Mouse (Mus musculus) gastrocnemius, adult 18-20 months (tissue): ENCODE measurements around the gene Gm49384. TPM values are rescaled to one million over a fixed set of nuclear protein-coding genes. Genes with fewer than 3 reads are reported as not detected.
"Not testable (repeated sequence)": the region's sequence is repeated elsewhere in the genome, so short reads cannot be mapped to it uniquely, and the experiment has no call there.

Source experiments
- DNase-seq: peaks from one replicate; pipeline ENCODE4 v3.0.0; 2021; ENCODE audit warnings: low spot score
- microRNA-seq: library from miRNA; unstranded; fragments of <30 nt; microRNA quantifications from one replicate; pipeline ENCODE4 v1.2.0, GENCODE M21; 2021
- total RNA-seq, 2 experiments: library from RNA; stranded (reverse); gene quantifications; 2 replicates each; pipeline ENCODE4 v1.2.3; 2021

Gene Gm49384
- total RNA-seq, 2 experiments from 2014 or later: 1.9 to 2.0 TPM

DNA sequence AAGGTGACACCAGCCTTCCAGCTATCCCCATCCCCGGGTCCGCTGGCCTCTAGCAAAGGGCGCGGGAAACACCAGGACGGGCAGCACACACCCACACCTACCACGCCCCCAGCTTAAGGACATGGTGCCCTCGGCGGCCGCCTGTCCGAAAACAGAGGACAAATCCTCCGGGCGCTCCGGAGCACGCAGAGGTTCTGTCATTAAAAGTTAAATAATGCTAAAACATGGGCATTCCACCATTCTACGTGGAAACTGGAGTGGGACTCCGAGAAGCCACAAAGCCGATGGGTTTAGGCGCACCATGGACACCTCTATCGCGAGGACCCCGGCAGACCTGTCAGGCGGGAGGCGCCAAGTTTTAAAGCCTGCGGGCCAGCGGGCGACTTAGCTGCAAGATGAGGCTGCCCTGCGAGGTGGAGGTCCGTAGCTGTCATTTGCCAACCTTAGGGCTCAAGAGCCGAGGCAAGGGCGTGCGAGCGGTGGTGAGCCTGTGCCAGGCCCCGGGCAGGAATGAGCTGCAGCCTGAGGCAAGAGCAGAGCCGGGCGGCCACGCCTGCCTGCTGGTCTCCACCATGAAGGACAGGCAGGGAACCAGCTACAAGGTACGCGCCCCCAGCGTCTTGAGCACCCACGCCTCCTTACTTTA lies 35.5 kb downstream of the Gm49384 start, which contains the start of gene Lrr1:
Gene Lrr1 (plus strand): TSS at position 354 of the 646 bp plus-strand sequence.
- DNase-seq: peak; percentile 89

DNA sequence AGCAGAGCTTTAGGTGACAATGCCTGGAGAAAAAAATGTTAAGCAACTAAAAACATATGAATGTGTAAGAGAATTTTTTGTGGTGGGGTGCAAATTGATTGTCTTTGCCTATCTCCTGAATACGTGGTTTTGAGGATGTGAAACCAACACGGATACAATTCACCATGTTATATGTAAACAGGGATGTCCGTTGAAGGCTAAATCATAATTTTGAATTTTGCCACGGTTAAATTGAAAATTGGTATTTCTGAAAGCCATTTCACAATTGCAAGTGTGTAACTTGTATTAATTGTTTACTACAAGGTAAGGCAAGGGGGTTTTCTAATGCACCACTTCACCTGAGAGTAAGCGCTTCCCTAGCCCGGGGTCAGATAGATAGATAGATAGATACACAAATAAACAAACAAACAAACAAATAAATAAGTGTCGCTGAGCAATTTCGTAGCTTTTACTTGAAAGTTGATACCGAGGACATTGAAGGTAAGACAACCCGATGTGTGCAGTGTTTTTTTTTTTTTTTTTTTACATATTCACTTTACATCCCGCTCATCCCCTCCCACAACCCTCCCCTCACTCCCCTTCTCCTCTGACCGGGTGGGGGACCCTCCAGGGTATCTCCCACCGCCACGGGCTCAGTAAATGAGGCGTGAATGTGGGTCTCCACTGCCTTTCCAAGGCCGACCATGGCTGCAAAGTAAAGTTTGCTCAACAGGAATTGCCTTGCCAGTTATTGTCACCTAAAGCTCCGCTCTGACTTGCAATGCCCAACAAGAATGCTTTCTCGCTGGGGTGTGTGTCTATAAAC lies 36.2 kb downstream of the Gm49384 start:
- no peak for DNase-seq

DNA sequence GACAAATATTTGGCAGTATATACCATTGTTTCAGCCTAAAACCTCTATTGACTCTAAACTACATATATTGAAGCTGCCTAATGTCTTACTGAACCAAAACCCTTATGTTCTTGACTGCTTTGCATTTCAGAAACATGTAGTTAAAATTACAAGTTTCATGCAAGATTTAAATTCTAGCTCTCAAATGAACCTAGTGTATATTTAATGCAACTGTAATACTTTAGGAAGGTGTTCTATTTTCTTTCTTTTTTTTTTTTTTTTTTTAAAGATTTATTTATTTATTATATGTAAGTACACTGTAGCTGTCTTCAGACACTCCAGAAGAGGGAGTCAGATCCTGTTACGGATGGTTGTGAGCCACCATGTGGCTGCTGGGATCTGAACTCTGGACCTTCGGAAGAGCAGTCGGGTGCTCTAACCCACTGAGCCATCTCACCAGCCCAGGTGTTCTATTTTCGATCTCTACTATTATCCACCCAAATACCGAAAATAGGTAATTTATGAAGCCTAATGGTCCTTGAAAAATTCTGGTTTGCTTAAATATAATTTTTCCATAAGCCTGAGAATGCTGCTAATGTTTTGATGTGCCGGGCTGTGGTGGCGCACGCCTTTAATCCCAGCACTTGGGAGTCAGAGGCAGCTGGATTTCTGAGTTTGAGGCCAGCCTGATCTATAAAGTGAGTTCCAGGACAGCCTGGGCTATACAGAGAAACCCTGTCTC lies 37.0 kb downstream of the Gm49384 start:
- DNase-seq: not testable (repeated sequence)

DNA sequence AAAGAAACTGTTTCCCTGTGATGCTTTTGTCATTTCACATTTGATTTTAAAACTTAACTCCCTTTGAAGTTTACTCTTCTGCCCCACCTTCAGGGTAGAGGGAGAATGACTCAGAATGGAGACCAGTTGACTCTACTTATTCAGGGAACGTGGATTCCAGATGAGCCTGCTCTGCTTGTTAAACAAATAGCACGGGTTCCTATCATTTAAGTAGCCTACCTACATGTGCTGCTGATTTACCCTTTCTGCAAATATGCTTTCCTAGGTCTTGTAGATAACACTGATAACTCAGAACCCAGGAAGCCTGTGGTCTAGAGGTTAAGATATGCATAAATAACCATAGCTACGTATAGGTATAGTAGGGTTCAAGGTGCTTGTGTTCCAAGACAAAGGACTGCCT lies 39.2 kb downstream of the Gm49384 start:
- no peak for DNase-seq

DNA sequence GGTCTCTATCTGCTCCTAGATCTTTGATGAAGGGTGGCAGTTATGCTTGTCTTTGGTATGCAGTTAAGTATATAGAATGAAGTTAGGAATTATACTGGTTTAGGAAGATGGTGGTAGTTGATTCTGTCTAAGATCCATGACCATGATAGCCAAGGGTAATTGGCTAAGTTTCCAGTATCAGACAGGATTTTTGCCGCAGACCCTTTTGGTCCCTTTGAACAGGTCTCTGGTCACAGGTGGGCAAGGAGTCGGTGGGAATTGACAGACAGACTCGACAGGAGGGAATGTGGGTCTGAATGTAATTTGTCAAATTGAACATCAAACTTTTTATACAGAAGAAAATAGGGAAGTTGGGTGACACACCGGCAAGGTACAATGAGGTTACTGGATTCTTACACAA lies 40.5 kb downstream of the Gm49384 start:
- not testable (repeated sequence) for DNase-seq

DNA sequence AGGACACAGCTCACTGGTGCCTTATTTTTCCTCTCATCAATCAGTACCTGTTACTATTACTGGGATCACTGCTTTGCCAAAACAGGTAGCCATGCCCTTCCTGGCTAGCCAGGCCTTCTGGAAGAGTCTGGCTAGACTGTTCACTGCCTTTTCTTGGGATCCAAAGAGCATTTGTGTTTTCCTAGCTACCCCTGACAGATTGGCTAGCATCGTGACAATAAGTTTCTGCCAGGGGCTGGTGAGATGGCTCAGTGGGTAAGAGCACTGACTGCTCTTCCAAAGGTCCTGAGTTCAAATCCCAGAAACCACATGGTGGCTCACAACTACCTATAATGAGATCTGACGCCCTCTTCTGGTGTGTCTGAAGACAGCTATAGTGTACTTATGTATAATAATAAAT lies 43.4 kb downstream of the Gm49384 start:
- not testable (repeated sequence) for DNase-seq

DNA sequence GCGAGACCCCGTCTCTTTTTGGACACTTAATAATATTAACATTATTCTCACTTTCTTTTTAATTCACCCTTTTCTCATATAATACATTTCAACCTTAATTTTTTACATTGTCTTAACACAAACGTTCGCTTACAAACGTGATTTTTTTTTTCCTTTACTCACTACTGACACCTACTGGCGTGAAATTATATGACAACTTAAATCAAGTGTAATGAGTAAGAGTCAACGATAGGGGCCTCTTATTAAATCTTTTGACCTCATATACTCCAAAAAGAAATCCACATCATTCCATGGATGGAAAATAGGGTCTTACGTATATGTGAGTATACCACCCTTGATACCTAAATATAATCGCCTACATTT lies 44.5 kb downstream of the Gm49384 start:
- peak; percentile 54 for DNase-seq

DNA sequence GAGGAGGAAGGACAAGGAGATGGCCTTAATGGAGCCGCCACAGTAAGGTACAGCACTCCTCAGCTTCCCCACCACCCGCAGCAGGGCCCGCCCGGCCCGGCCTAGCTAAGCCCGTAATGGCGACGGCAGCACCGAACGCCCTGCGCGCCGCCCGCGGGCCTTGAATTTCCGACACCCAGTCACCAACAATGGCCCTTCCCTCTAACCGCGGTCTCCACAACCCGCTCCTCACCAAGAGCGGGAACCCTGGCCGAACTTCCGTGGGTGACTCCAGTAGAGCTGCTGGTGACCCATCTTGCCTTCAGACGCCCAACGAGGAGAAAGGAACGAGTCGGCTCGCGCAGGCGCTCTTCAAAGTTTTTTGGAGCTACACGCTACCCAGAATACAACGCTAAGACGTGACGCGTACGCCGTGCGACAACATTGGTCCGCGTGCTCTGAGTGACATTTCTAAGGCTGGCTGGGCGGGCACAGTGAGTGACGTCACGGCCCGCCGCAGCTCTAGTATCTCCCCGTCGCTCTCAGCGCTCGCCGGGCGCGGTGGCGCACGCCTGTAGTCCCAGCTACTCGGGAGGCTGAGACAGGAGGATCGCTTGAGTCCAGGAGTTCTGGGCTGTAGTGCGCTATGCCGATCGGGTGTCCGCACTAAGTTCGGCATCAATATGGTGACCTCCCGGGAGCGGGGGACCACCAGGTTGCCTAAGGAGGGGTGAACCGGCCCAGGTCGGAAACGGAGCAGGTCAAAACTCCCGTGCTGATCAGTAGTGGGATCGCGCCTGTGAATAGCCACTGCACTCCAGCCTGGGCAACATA lies 45.1 kb downstream of the Gm49384 start, which contains the start of gene Rps29:
Gene Rps29 (minus strand): TSS at position 422 of the 813 bp plus-strand sequence.
- DNase-seq: peak; percentile 97

DNA sequence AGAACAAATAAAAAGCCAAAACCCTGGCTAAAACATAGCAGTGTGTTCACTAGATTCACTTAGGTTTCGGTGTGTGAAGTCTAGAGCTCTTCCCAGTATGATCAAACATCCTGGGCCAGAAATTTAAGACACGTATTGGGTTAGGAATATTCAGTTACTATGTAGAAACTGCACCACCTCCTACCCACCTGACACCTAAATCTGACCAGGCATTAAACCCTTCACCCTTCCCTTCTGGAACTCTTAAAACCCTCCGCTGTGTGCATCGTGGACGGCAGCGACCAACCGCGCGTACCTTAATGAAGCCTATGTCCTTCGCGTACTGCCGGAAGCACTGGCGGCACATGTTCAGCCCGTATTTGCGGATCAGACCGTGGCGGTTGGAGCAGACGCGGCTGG lies 45.7 kb downstream of the Gm49384 start:
- DNase-seq: no peak

DNA sequence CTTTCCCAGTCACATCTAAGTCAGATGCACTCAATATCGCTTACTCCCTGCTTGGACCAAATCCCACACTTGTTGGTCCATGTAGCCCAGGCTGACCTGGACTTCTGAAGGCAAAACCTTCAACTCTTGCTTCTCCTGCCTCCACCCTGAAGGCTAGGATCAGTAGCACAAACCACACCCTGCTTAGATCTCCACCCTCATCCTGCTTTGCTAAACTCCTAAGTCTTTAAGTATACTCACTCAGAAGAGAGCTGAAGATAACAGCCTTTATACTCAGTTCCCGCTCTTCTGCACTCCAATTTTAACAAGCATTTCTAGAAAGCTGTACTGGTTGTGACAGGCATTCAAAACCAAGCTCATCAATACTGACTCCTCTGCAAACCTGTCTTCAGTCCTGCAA lies 47.0 kb downstream of the Gm49384 start:
- DNase-seq: no peak

DNA sequence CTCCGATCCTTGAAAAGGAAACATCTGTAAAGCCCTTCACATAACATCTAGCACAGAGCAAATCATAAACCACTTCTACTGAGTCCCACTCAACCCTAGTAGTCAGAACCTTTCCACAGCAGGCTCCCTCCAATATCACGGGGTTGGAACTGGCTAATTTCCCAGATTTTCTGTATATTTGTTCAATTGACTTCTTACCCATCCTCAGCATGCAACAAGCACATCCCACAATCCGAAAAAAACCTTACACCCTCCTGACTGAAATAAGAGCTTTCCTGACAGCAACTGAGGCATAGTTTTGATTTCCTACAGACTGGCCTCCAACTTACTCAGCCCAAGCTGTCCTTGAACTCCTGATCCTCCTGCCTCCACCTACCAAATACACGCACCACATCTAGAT lies 47.6 kb downstream of the Gm49384 start:
- DNase-seq: no peak

DNA sequence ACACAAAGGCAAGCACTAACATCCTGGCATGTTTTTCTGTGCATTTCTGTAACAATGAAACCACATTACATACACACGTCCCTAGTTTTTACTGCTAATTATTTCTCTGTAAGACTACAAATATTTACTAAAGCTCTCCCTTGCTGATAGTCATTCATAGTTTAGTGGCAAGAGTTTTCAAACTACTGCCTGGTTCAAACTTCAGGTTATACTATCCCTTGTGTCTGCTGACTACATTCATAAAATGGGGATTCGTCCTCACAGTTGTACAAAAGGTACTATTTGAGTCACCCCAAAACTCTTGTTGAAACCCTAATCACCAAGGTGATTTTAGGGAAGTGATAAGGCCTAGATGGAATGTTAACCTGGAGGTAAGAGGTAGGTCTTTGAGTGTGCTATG lies 48.1 kb downstream of the Gm49384 start:
- DNase-seq: no peak

DNA sequence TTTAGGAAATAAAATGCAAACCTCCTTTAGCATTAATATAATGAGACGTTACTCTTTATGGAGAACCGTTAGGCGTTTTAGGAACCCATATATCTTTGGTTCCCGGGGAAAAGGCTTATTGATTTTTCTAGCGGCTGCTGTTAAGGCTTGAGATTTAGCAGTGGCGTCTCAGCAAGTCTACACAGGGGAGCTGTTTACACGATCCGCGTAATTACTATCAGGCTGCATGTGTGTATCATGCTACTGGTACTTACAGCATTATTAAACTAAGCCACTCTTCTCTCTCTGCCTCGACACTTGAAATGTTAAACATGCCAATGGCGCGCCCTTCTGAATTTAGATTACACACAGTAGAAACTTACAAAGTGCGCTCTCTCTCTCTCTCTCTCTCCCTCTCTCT lies 54.0 kb downstream of the Gm49384 start:
- DNase-seq: no peak

DNA sequence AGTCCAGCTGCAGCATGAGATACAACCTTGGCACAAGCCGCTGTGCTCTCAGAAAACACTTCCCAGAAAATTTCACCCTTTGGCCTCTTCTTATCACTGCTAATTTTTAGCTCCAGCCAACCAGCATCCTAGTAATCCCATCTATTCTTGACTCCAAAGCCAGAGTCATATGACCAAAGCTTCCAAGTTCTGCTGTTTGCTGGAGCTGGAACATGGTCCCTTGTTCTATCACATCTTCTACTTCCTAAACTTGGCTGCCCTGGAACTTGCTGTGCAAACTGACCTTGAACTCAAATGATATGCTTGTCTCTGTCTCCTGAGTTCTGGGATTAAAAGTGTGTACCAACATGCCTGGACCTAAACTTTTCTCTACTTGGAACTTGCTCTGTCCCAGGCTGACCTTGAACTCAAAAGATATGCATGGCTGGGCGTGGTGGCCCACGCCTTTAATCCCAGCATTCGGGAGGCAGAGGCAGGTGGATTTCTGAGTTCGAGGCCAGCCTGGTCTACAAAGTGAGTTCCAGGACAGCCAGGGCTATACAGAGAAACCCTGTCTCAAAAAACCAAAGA lies 56.8 kb downstream of the Gm49384 start:
- DNase-seq: no peak

DNA sequence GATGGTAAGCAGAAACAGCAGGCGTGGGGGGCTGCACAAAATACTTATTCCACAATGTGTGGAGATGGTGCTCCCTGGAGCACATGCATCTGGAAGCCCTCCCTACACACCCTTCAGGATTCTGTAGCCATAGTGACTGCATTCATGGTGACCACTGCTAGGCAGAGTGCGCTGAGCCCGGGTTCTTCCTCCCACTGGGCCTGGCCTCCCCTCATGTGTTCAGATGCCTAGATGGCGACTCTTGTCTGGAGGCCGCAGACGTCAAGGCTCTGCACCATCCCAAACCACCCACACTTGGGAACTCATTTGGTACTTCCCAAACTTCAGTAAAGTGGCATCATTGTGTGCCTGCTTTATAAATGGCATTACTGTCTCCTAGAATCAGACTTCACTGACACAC lies 60.6 kb downstream of the Gm49384 start:
- no peak for DNase-seq

DNA sequence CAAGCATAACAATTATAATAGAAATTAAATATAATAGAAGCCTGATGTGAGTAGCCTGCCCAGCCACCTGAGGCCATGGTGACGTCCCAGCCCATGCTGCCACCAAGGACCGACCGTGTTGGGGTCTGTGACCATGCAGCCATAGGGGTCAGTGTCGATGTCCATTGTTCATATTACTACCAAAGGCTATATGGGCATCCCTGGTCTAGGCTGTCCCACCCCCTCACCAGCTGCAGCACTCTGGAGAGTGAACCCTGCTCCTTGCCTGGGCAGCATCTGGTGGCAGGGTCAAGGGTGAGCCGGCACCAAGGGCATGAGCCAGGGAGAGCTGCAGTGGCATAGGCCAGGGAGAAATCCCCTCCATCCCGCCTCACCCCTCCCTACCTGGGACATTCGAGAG lies 64.2 kb downstream of the Gm49384 start:
- no peak for DNase-seq

Small RNAs within 50 kb of the gene (microRNA-seq; reads per million reads assigned to microRNA genes)
- gene Gm47287 (not detected), gene Gm47295 (5.1 reads per million, percentile 10 among the genes with 10 or more reads in this experiment)

Other genes starting within 250 kb of the Gm49384 start
- 1,000 to 10,000 TPM in 1 of 2 experiments, 100 to 1,000 TPM in 1; 898 to 1,011 TPM for gene Rps29, start 45.1 kb downstream of the Gm49384 start, total RNA-seq
- not detected for gene Lrr1, start 35.5 kb downstream of the Gm49384 start, total RNA-seq
- gene Rpl36al, start 20.2 kb downstream of the Gm49384 start, total RNA-seq: 100 to 1,000 TPM; 336 to 346 TPM
- gene Mgat2, start 20.1 kb downstream of the Gm49384 start, total RNA-seq: 1 to 10 TPM; 5.6 to 7.2 TPM
- 1 to 10 TPM; 1.7 to 3.4 TPM for gene Gm49383, start 7.2 kb downstream of the Gm49384 start, total RNA-seq
- gene Dnaaf2, start 5.8 kb downstream of the Gm49384 start, total RNA-seq: under 1 TPM; 0.59 to 0.73 TPM
- gene Pole2, start 23.9 kb upstream of the Gm49384 start, total RNA-seq: under 1 TPM; 0.18 to 0.19 TPM
- gene Klhdc1, start 36.9 kb upstream of the Gm49384 start, total RNA-seq: 10 to 100 TPM; 22.7 to 26.2 TPM
- gene Klhdc2, start 92.4 kb upstream of the Gm49384 start, total RNA-seq: 100 to 1,000 TPM in 1 of 2 experiments, 10 to 100 TPM in 1; 98.7 to 119 TPM
- 10 to 100 TPM; 18.7 to 20.9 TPM for gene Nemf, start 152.9 kb upstream of the Gm49384 start, total RNA-seq
- 10 to 100 TPM; 19.1 to 26.3 TPM for gene Arf6, start 167.9 kb upstream of the Gm49384 start, total RNA-seq
- gene Gm9887, start 168.2 kb upstream of the Gm49384 start, total RNA-seq: not detected